Mouse (Mus musculus): ENCODE results near the gene Sytl3.

DNA sequence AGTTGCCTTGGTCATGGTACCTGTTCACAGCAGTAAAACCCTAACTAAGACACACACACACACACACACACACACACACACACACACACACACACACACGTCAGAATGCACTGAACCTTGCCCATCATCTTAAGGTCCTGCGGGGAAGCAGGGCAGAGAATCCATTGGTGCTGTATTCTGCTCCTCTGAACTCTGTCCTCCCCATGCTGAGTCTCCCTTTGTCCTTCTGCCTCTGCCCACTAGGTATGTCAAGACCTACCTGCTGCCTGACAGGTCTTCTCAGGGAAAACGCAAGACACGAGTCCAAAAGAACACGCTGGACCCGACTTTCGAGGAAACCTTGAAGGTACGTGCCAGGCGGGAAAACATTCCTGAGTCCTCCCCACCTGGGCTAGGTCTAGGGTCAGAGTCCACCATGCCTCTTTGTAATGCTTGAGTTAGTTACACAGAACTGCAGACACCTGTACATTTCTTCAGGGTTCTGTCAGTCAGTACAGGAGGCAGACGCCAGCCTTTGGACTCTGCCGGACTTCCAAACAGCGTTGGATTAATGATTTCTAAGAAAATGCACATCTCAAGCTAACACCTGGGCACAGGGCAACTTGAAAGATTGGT, 69.2 kb downstream of the Sytl3 start:
- no peak for TF ChIP-seq CTCF (IDR thresholded peaks at IDR 0.05; ENCODE audit: control insufficient read depth, insufficient read depth, insufficient replicate concordance, low read depth, low read length)
- TF ChIP-seq POLR2A (IDR thresholded peaks at IDR 0.05; ENCODE audit: control insufficient read depth, low read depth, low read length) = no peak
